Mouse (Mus musculus) heart, adult 2 months (tissue): ENCODE measurements around the gene Gm20388. TPM values are rescaled to one million over a fixed set of nuclear protein-coding genes. Genes with fewer than 3 reads are reported as not detected.

Experiments used
- DNase-seq, 2 experiments: peaks; one replicate each; pipeline ENCODE4 v3.0.0; 2021
- H3K27ac ChIP-seq: fragments of 200-600 bp; 2 replicates; pipeline ENCODE4 v1.8.1; 2022
- H3K27me3 ChIP-seq: fragments of 200-500 bp; 2 replicates; pipeline ENCODE4 v1.6.1; 2012; ENCODE audit warnings: mild to moderate bottlenecking, low read length, inconsistent platforms, mixed read lengths; ENCODE audit not compliant: control insufficient read depth, insufficient read depth
- H3K36me3 ChIP-seq: fragments of 200-500 bp; 2 replicates; pipeline ENCODE4 v1.6.1; 2012; ENCODE audit warnings: low read length, inconsistent platforms; ENCODE audit not compliant: control insufficient read depth, insufficient read depth
- H3K4me1 ChIP-seq: fragments of 200-500 bp; 2 replicates; pipeline ENCODE4 v1.6.1; 2011; ENCODE audit warnings: low read length; ENCODE audit not compliant: control insufficient read depth, insufficient read depth
- H3K4me3 ChIP-seq: fragments of 200-600 bp; 2 replicates; pipeline ENCODE4 v1.8.1; 2022
- H3K79me2 ChIP-seq: fragments of 200-500 bp; replicated peaks from 2 replicates; pipeline ENCODE4 v1.6.1; 2012; ENCODE audit warnings: mild to moderate bottlenecking, inconsistent platforms, low read length, moderate library complexity, mixed read lengths; ENCODE audit not compliant: control insufficient read depth, insufficient read depth
- H3K9ac ChIP-seq: fragments of 200-500 bp; 2 replicates; pipeline ENCODE4 v1.6.1; 2012; ENCODE audit warnings: low read depth, mild to moderate bottlenecking, control low read depth, inconsistent platforms, low read length, mixed read lengths
- CTCF ChIP-seq: fragments of 200-600 bp; IDR thresholded peaks from 2 replicates; pipeline ENCODE4 v1.8.1; 2022; ENCODE audit warnings: antibody characterized with exemption, mild to moderate bottlenecking, moderate library complexity
- EP300 ChIP-seq: fragments of 200-500 bp; IDR thresholded peaks from 2 replicates; pipeline ENCODE4 v1.6.1; 2011; ENCODE audit warnings: low read depth, low read length, control low read depth; ENCODE audit not compliant: insufficient read depth
- POLR2A ChIP-seq: fragments of 200-500 bp; IDR thresholded peaks from 2 replicates; pipeline ENCODE4 v1.6.1; 2011; ENCODE audit warnings: mild to moderate bottlenecking, low read depth, low read length, control low read depth; ENCODE audit not compliant: insufficient read depth
- WGBS: fragments of 180-500 bp; shearing (Covaris S2); methylation state at CpG from one replicate; pipeline ENCODE4 v1.1.7; 2018; 5-methylcytosine and 5-hydroxymethylcytosine counted together
- intact Hi-C: fragments of 180-260 bp; cut with DNase I; formaldehyde crosslinking; loops from one replicate; pipeline ENCODE4 v1.15.1; 2025
- polyA plus RNA-seq: library from polyadenylated mRNA; depleted of rRNA; stranded (reverse); fragments of >200 nt; gene quantifications from 2 replicates; pipeline ENCODE4 v1.2.3, GENCODE M21; 2012
- total RNA-seq, 2 experiments: library from RNA; stranded (reverse); gene quantifications; 2 replicates each; pipeline ENCODE4 v1.2.3; 2021

Gene Gm20388
- total and polyA plus RNA-seq, 3 experiments, result 1.8 to 32.3 TPM; not detected in 1

GRCm38 (mm10) chr8:122556030-122557009 is 2645.7 kb downstream of the Gm20388 start:
- 50% methylated on average over 12 of the region's 12 CpGs for WGBS
- H3K9ac ChIP-seq, result peak overlapping the region; percentile 61
- peak overlapping the region; percentile 80 for H3K27ac ChIP-seq
- intact Hi-C loops, result no loop called here
- peak; percentile 72 to 83 for DNase-seq
- no peak for TF ChIP-seq EP300
- TF ChIP-seq CTCF, result peak; percentile 39
- peak; percentile 72 for TF ChIP-seq POLR2A
- H3K79me2 ChIP-seq, result no peaks in the 10 kb centered on the region
- no peaks in the 10 kb centered on the region for H3K36me3 ChIP-seq
- peaks cover 9% of the 10 kb centered on the region for H3K4me1 ChIP-seq
- H3K4me3 ChIP-seq, result no peak overlapping the region; the same call in 1 of the 2 replicates
- H3K27me3 ChIP-seq, result no peaks in the 10 kb centered on the region

- Histone ChIP-seq H3K4me3 (no peak overlapping the region), H3K27ac (peak overlapping the region; percentile 80), H3K9ac (no peak overlapping the region), H3K27me3 (no peaks in the 10 kb centered on the region), H3K79me2 (no peaks in the 10 kb centered on the region), H3K4me1 (peaks cover 10% of the 10 kb centered on the region), H3K36me3 (no peaks in the 10 kb centered on the region)
- no peak for DNase-seq
- intact Hi-C loops, result no loop called here
- TF ChIP-seq CTCF (no peak), POLR2A (no peak), EP300 (no peak)
- 50% methylated on average over 10 of the region's 10 CpGs for WGBS
These were observed 2646.8 kb downstream of the Gm20388 start for GRCm38 (mm10) chr8:122557248-122558038.

GRCm38 (mm10) chr8:122558671-122559349 is 2648.2 kb downstream of the Gm20388 start:
- no peak overlapping the region for H3K9ac ChIP-seq
- WGBS, result 37% methylated on average over 12 of the region's 12 CpGs
- H3K27ac ChIP-seq, result no peak overlapping the region
- intact Hi-C loops, result no loop called here
- no peaks in the 10 kb centered on the region for H3K79me2 ChIP-seq
- H3K27me3 ChIP-seq, result no peaks in the 10 kb centered on the region
- TF ChIP-seq POLR2A, result no peak
- TF ChIP-seq EP300, result no peak
- TF ChIP-seq CTCF, result no peak
- H3K4me1 ChIP-seq, result peaks cover 10% of the 10 kb centered on the region
- H3K36me3 ChIP-seq, result no peaks in the 10 kb centered on the region
- H3K4me3 ChIP-seq, result no peak overlapping the region
- no peak for DNase-seq

- H3K4me1 ChIP-seq, result peaks cover 10% of the 10 kb centered on the region
- H3K27ac ChIP-seq, result no peak overlapping the region
- H3K79me2 ChIP-seq, result no peaks in the 10 kb centered on the region
- H3K4me3 ChIP-seq, result no peak overlapping the region
- H3K9ac ChIP-seq, result no peak overlapping the region
- no peaks in the 10 kb centered on the region for H3K27me3 ChIP-seq
- peak in 1 of 2 experiments; percentile 52 for DNase-seq
- TF ChIP-seq EP300, result no peak
- TF ChIP-seq POLR2A, result no peak
- TF ChIP-seq CTCF, result no peak
- 44% methylated on average over 5 of the region's 5 CpGs for WGBS
- H3K36me3 ChIP-seq, result no peaks in the 10 kb centered on the region
- intact Hi-C loops, result no loop called here
These were observed 2650.6 kb downstream of the Gm20388 start for GRCm38 (mm10) chr8:122561199-122561598.
